Mouse (Mus musculus): ENCODE measurements around the gene Dnajb11.

DNA sequence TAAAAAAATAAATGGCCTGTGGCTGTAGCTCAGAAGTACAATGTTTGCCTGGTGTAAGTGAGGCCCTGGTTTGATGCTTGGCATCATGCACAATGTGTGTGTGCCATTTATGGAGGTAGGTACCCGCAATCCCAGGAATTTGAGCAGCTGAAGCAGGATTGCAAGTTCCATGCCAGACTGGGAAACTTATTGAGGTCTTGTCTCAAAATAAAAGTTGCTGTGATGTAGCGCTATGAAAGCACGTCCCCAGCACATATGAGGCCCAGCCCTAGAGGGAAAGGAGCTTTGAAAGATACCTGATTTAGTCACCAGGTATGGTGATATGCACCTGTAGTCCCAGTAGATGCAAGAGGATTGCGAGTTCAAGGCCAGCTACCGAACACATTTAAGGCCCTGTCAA lies 64.1 kb downstream of the Dnajb11 start:
- TF ChIP-seq GATA1 (IDR thresholded peaks at IDR 0.05; ENCODE audit: low read length) (no peak), TAL1 (IDR thresholded peaks at IDR 0.05; ENCODE audit: low read length) (no peak)
